Mouse (Mus musculus) limb, embryonic 14.5 days (tissue): ENCODE results near the gene Crot. TPM values are rescaled to one million over a fixed set of nuclear protein-coding genes. Genes with fewer than 3 reads are reported as not detected.

ENCODE experiments used
- ATAC-seq: fragments of 200-750 bp; cut with Nextera tagmentation; 2 replicates; pipeline ENCODE4 v1.8.0; 2017; ENCODE audit warnings: low read depth, moderate number of reproducible peaks, moderate TSS enrichment; ENCODE audit not compliant: low FRiP score
- DNase-seq: peaks from one replicate; pipeline ENCODE4 v3.0.0-alpha.2; 2015; ENCODE audit warnings: low spot score
- H3K27ac ChIP-seq: fragments of 300-500 bp; sonication (generic); replicated peaks from 2 replicates; pipeline ENCODE4 v1.5.1; 2014; ENCODE audit warnings: low read depth, mild to moderate bottlenecking, low read length, moderate library complexity, mixed read lengths
- H3K27me3 ChIP-seq: fragments of 300-500 bp; sonication (generic); 2 replicates; pipeline ENCODE4 v1.6.1; 2014; ENCODE audit warnings: low read length, mixed read lengths; ENCODE audit not compliant: control insufficient read depth, insufficient read depth
- H3K36me3 ChIP-seq: fragments of 300-500 bp; sonication (generic); 2 replicates; pipeline ENCODE4 v1.6.1; 2014; ENCODE audit warnings: mild to moderate bottlenecking, low read length, moderate library complexity, mixed read lengths; ENCODE audit not compliant: control insufficient read depth, insufficient read depth
- H3K4me1 ChIP-seq: fragments of 300-500 bp; sonication (generic); 2 replicates; pipeline ENCODE4 v1.6.1; 2014; ENCODE audit warnings: antibody characterized with exemption, low read length, mixed read lengths; ENCODE audit not compliant: control insufficient read depth, insufficient read depth
- H3K4me2 ChIP-seq: fragments of 300-500 bp; sonication (generic); replicated peaks from 2 replicates; pipeline ENCODE4 v1.6.1; 2014; ENCODE audit warnings: low read depth, mild to moderate bottlenecking, low read length, moderate library complexity; ENCODE audit not compliant: severe bottlenecking
- H3K4me3 ChIP-seq: fragments of 300-500 bp; sonication (generic); replicated peaks from 2 replicates; pipeline ENCODE4 v1.5.1; 2014; ENCODE audit warnings: low read length
- H3K9ac ChIP-seq: fragments of 300-500 bp; sonication (generic); 2 replicates; pipeline ENCODE4 v1.6.1; 2014; ENCODE audit warnings: mild to moderate bottlenecking, low read depth, low read length, moderate library complexity; ENCODE audit not compliant: severe bottlenecking
- H3K9me3 ChIP-seq: fragments of 300-500 bp; sonication (generic); 2 replicates; pipeline ENCODE4 v1.6.1; 2016; ENCODE audit warnings: low read length; ENCODE audit not compliant: control insufficient read depth
- POLR2A ChIP-seq: fragments of 200-500 bp; IDR thresholded peaks from 2 replicates; pipeline ENCODE4 v1.8.0; 2012; ENCODE audit warnings: inconsistent platforms, mild to moderate bottlenecking, moderate library complexity, borderline replicate concordance; ENCODE audit not compliant: insufficient read depth, insufficient read length; ENCODE audit errors: extremely low read depth
- WGBS: fragments of 180-500 bp; shearing (Covaris S2); extraction: QIAGEN DNeasy Blood & Tissue Kit; methylation state at CpG from one replicate; pipeline ENCODE4 v1.1.7; 2014; 5-methylcytosine and 5-hydroxymethylcytosine counted together
- polyA plus RNA-seq, 2 experiments: library from polyadenylated mRNA; depleted of rRNA in 1 of 2; stranded (reverse) in 1 of 2; unstranded in 1 of 2; fragments of >200 nt; fragmentation: Nextera tagmentation in 1 of 2; extraction: Ambion mirVana in 1 of 2; gene quantifications; 2 replicates each; pipeline versions ENCODE4 v1.2.1 to v1.2.3; 2012 to 2014

The Crot gene
- polyA plus RNA-seq, 2 experiments: 22.8 to 41.0 TPM

GRCm38 (mm10) chr5:9032641-9033040, 35.5 kb upstream of the Crot start:
- Histone ChIP-seq H3K9me3 (no peaks in the 10 kb centered on the region), H3K36me3 (no peaks in the 10 kb centered on the region), H3K9ac (no peak overlapping the region), H3K4me3 (no peak overlapping the region), H3K27ac (no peak overlapping the region), H3K4me2 (no peak overlapping the region), H3K27me3 (no peaks in the 10 kb centered on the region), H3K4me1 (no peaks in the 10 kb centered on the region)
- 82% methylated on average over 1 of the region's 1 CpGs for WGBS
- DNase-seq: no peak
- TF ChIP-seq POLR2A: no peak
- no peak for ATAC-seq

DNA sequence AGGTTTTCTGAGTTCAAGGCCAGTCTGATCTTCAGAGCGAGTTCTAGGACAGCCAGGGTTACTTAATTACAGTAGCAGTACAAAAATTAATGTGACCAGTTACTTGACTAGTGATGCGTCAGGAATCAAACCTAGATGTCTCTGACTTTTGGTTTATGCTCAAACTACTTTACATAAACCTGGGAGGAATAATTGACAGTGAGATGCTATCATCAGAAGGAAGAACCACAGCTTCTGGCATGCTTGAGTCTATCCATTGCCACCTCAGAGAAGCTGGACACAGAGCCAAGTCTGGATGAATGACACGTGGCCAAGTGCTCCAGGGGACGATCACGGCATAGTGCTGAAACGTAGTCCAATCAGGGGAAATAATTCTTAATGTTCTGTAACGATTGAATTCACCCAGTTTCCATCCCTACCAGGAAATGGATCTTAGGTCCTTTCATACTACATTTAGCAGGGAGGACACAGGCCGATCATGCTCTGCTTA, 35.0 kb upstream of the Crot start:
- DNase-seq: no peak

GRCm38 (mm10) chr5:9028266-9028841, 31.2 kb upstream of the Crot start:
- WGBS: 81% methylated on average over 1 of the region's 1 CpGs

More for the DNA sequence above, 35.0 kb upstream of the Crot start:
- Histone ChIP-seq H3K4me3 (no peak overlapping the region), H3K27ac (no peak overlapping the region), H3K9me3 (no peaks in the 10 kb centered on the region), H3K4me1 (no peaks in the 10 kb centered on the region), H3K4me2 (no peak overlapping the region), H3K36me3 (no peaks in the 10 kb centered on the region), H3K27me3 (no peaks in the 10 kb centered on the region), H3K9ac (no peak overlapping the region)
- TF ChIP-seq POLR2A: no peak
- 76% methylated on average over 8 of the region's 8 CpGs for WGBS
- no peak for ATAC-seq

GRCm38 (mm10) chr5:9015352-9015751, 18.2 kb upstream of the Crot start:
- no peak overlapping the region for H3K27ac ChIP-seq
- no peaks in the 10 kb centered on the region for H3K36me3 ChIP-seq
- 84% methylated on average over 3 of the region's 3 CpGs for WGBS
- H3K27me3 ChIP-seq: no peaks in the 10 kb centered on the region
- H3K9ac ChIP-seq: no peak overlapping the region
- no peak overlapping the region for H3K4me3 ChIP-seq
- no peaks in the 10 kb centered on the region for H3K4me1 ChIP-seq
- H3K4me2 ChIP-seq: no peak overlapping the region
- no peak for DNase-seq
- no peak for TF ChIP-seq POLR2A
- no peak for ATAC-seq
- no peaks in the 10 kb centered on the region for H3K9me3 ChIP-seq

More at GRCm38 (mm10) chr5:9028266-9028841, 31.2 kb upstream of the Crot start:
- H3K36me3 ChIP-seq: no peaks in the 10 kb centered on the region
- no peak for TF ChIP-seq POLR2A
- no peaks in the 10 kb centered on the region for H3K27me3 ChIP-seq
- no peaks in the 10 kb centered on the region for H3K9me3 ChIP-seq
- no peak overlapping the region for H3K27ac ChIP-seq
- DNase-seq (no peak), ATAC-seq (no peak)
- H3K4me2 ChIP-seq: no peak overlapping the region
- no peaks in the 10 kb centered on the region for H3K4me1 ChIP-seq
- H3K4me3 ChIP-seq: no peak overlapping the region
- H3K9ac ChIP-seq: no peak overlapping the region

GRCm38 (mm10) chr5:9014774-9015173, 17.6 kb upstream of the Crot start:
- no peak overlapping the region for H3K9ac ChIP-seq

More at GRCm38 (mm10) chr5:9014774-9015173, 17.6 kb upstream of the Crot start:
- Histone ChIP-seq H3K4me3 (no peak overlapping the region), H3K4me1 (no peaks in the 10 kb centered on the region), H3K27ac (no peak overlapping the region), H3K27me3 (no peaks in the 10 kb centered on the region), H3K9me3 (no peaks in the 10 kb centered on the region), H3K36me3 (no peaks in the 10 kb centered on the region), H3K4me2 (no peak overlapping the region)
- DNase-seq: no peak
- ATAC-seq: no peak
- 68% methylated on average over 3 of the region's 3 CpGs for WGBS
- no peak for TF ChIP-seq POLR2A
